Mouse (Mus musculus) CH12.LX (cell line): ENCODE results near the gene Fastkd5. TPM values are rescaled to one million over a fixed set of nuclear protein-coding genes. Genes with fewer than 3 reads are reported as not detected.

Experiments
- DNase-seq: peaks from one replicate; pipeline ENCODE4 v3.0.0-alpha.2; 2013; ENCODE audit errors: extremely low read depth
- H3K27ac ChIP-seq: 2 replicates; pipeline ENCODE4 v1.5.1; 2012; ENCODE audit warnings: low read depth, mild to moderate bottlenecking, control low read depth, moderate library complexity; ENCODE audit not compliant: insufficient read depth
- H3K27me3 ChIP-seq: replicated peaks from 2 replicates; pipeline ENCODE3; 2012; ENCODE audit warnings: inconsistent platforms
- H3K36me3 ChIP-seq, 2 experiments: replicated peaks in 1 of 2; 2 replicates each; pipeline versions ENCODE3 to v1.6.1; 2012; ENCODE audit warnings: inconsistent platforms in 1 of 2, low read length in 1 of 2, mild to moderate bottlenecking in 1 of 2, mixed read lengths in 1 of 2, moderate library complexity in 1 of 2; ENCODE audit not compliant: control insufficient read depth in 1 of 2, insufficient read depth in 1 of 2
- H3K4me1 ChIP-seq, 2 experiments: 2 replicates each; pipeline ENCODE4 v1.6.1; 2012; ENCODE audit warnings: inconsistent platforms in 1 of 2, moderate library complexity in 1 of 2; ENCODE audit not compliant: insufficient read depth in 2 of 2, control insufficient read depth in 1 of 2
- H3K4me2 ChIP-seq: 2 replicates; pipeline ENCODE4 v1.6.1; 2012; ENCODE audit warnings: low read depth, mild to moderate bottlenecking, control low read depth; ENCODE audit not compliant: poor library complexity, insufficient read depth, severe bottlenecking
- H3K4me3 ChIP-seq, 3 experiments: fragments of 150-350 bp in 1 of 3; sonication (generic) in 1 of 3; replicated peaks in 1 of 3; 2 replicates each; pipeline versions ENCODE3 to v1.5.1; 2011 to 2012; ENCODE audit warnings: low read depth in 2 of 3, low read length in 2 of 3, mild to moderate bottlenecking in 2 of 3, moderate library complexity in 2 of 3, control low read depth in 1 of 3, improper control_type of control experiment in 1 of 3, inconsistent platforms in 1 of 3, mixed read lengths in 1 of 3; ENCODE audit not compliant: poor library complexity in 1 of 3
- H3K79me2 ChIP-seq: replicated peaks from 2 replicates; pipeline ENCODE4 v1.6.1; 2012; ENCODE audit warnings: mild to moderate bottlenecking, moderate library complexity; ENCODE audit not compliant: control insufficient read depth, poor library complexity, insufficient read depth, severe bottlenecking; ENCODE audit errors: extremely low read depth
- H3K9ac ChIP-seq: 2 replicates; pipeline ENCODE4 v1.6.1; 2012; ENCODE audit warnings: low read depth, mild to moderate bottlenecking, control low read depth, moderate library complexity; ENCODE audit not compliant: insufficient read depth
- H3K9me3 ChIP-seq: replicated peaks from 2 replicates; pipeline ENCODE3; 2012; ENCODE audit warnings: low read length, inconsistent platforms, mixed read lengths
- BHLHE40 ChIP-seq: IDR thresholded peaks from 2 replicates; pipeline ENCODE4 v1.6.1; 2011; ENCODE audit warnings: mild to moderate bottlenecking, low read depth, low read length, improper control_type of control experiment
- CHD1 ChIP-seq: IDR thresholded peaks from 2 replicates; pipeline ENCODE4 v1.6.1; 2012; ENCODE audit warnings: low read depth, low read length, improper control_type of control experiment, inconsistent platforms
- CTCF ChIP-seq, 2 experiments: IDR thresholded peaks in 1 of 2; conservative IDR thresholded peaks in 1 of 2; 2 replicates each; pipeline ENCODE4 v1.5.1; 2011 to 2012; ENCODE audit warnings: low read depth in 2 of 2, low read length in 2 of 2, improper control_type of control experiment in 1 of 2, inconsistent platforms in 1 of 2, mild to moderate bottlenecking in 1 of 2, moderate library complexity in 1 of 2
- E2F4 ChIP-seq: IDR thresholded peaks from 2 replicates; pipeline ENCODE4 v1.6.1; 2011; ENCODE audit warnings: low read depth, low read length, improper control_type of control experiment; ENCODE audit not compliant: insufficient replicate concordance
- ELF1 ChIP-seq: IDR thresholded peaks from 2 replicates; pipeline ENCODE4 v1.6.1; 2014; ENCODE audit warnings: low read depth, mild to moderate bottlenecking, inconsistent platforms, low read length, improper control_type of control experiment
- ETS1 ChIP-seq: conservative IDR thresholded peaks from 2 replicates; pipeline ENCODE4 v1.6.1; 2012; ENCODE audit warnings: low read depth, mild to moderate bottlenecking, inconsistent platforms, low read length, improper control_type of control experiment, moderate library complexity
- JUN ChIP-seq: IDR thresholded peaks from 2 replicates; pipeline ENCODE4 v1.6.1; 2011; ENCODE audit warnings: low read depth, mild to moderate bottlenecking, low read length, improper control_type of control experiment, moderate library complexity; ENCODE audit not compliant: insufficient read depth
- JUND ChIP-seq: conservative IDR thresholded peaks from 2 replicates; pipeline ENCODE4 v1.6.1; 2011; ENCODE audit warnings: low read depth, low read length, improper control_type of control experiment
- KAT2A ChIP-seq: IDR thresholded peaks from 2 replicates; pipeline ENCODE4 v1.6.1; 2012; ENCODE audit warnings: low read length, improper control_type of control experiment, inconsistent platforms; ENCODE audit not compliant: insufficient replicate concordance
- MAFK ChIP-seq: IDR thresholded peaks from 2 replicates; pipeline ENCODE4 v1.6.1; 2011; ENCODE audit warnings: low read length, improper control_type of control experiment; ENCODE audit not compliant: insufficient replicate concordance
- MAZ ChIP-seq: IDR thresholded peaks from 2 replicates; pipeline ENCODE4 v1.6.1; 2012; ENCODE audit warnings: low read depth, mild to moderate bottlenecking, inconsistent platforms, low read length, improper control_type of control experiment, moderate library complexity
- MEF2A ChIP-seq: IDR thresholded peaks from 2 replicates; pipeline ENCODE4 v1.6.1; 2014; ENCODE audit warnings: low read depth, mild to moderate bottlenecking, inconsistent platforms, low read length, improper control_type of control experiment, borderline replicate concordance
- MYC ChIP-seq: IDR thresholded peaks from 2 replicates; pipeline ENCODE4 v1.6.1; 2011; ENCODE audit warnings: low read depth, mild to moderate bottlenecking, improper control_type of control experiment, low read length
- NELFE ChIP-seq: IDR thresholded peaks from 2 replicates; pipeline ENCODE4 v1.6.1; 2011; ENCODE audit warnings: low read depth, low read length, improper control_type of control experiment
- NRF1 ChIP-seq: IDR thresholded peaks from 2 replicates; pipeline ENCODE4 v1.6.1; 2014; ENCODE audit warnings: low read depth, mild to moderate bottlenecking, inconsistent platforms, low read length, improper control_type of control experiment, moderate library complexity
- PAX5 ChIP-seq: IDR thresholded peaks from 2 replicates; pipeline ENCODE4 v1.6.1; 2012; ENCODE audit warnings: low read length, inconsistent platforms, mixed read lengths
- POLR2A ChIP-seq: IDR thresholded peaks from 2 replicates; pipeline ENCODE4 v1.6.1; 2011; ENCODE audit warnings: low read depth, mild to moderate bottlenecking, improper control_type of control experiment, low read length
- RAD21 ChIP-seq: IDR thresholded peaks from 2 replicates; pipeline ENCODE4 v1.6.1; 2011; ENCODE audit warnings: low read depth, mild to moderate bottlenecking, low read length, improper control_type of control experiment, moderate library complexity
- RCOR1 ChIP-seq: conservative IDR thresholded peaks from 2 replicates; pipeline ENCODE4 v1.6.1; 2012; ENCODE audit warnings: low read depth, mild to moderate bottlenecking, inconsistent platforms, low read length, improper control_type of control experiment
- SIN3A ChIP-seq: IDR thresholded peaks from 2 replicates; pipeline ENCODE4 v1.6.1; 2012; ENCODE audit warnings: low read length, improper control_type of control experiment, inconsistent platforms
- TCF12 ChIP-seq: IDR thresholded peaks from 2 replicates; pipeline ENCODE4 v1.6.1; 2014; ENCODE audit warnings: low read depth, mild to moderate bottlenecking, inconsistent platforms, low read length, improper control_type of control experiment
- dilution Hi-C: fragments of 300-500 bp; cut with MboI; formaldehyde crosslinking; loops from 2 replicates; pipeline ENCODE4 v1.14.3; 2020; ENCODE audit warnings: low sequenced_read_pairs; ENCODE audit not compliant: extremely low pct_unique_long_range_greater_than_20kb, extremely low pct_ligation_motif_present
- in situ Hi-C: fragments of 300-500 bp; cut with MboI; formaldehyde crosslinking; loops from 3 replicates; pipeline ENCODE4 v1.14.3; 2019; ENCODE audit warnings: low sequenced_read_pairs, low pct_ligation_motif_present, low pct_unique_long_range_greater_than_20kb, mixed read lengths
- polyA plus RNA-seq: library from polyadenylated mRNA; unstranded; fragments of >175 nt; gene quantifications from 2 replicates; pipeline ENCODE4 v1.2.1, GENCODE M21; 2012; ENCODE audit warnings: low read depth; ENCODE audit not compliant: insufficient read length
- total RNA-seq, 2 experiments: library from RNA; depleted of rRNA; stranded (reverse); fragments of 300-350 nt in 1 of 2; fragments of >200 nt in 1 of 2; gene quantifications; 2 replicates each; pipeline ENCODE4 v1.2.3; 2012 to 2014

The Fastkd5 gene
- total and polyA plus RNA-seq, 3 experiments, result 6.0 to 14.8 (median 9.1) TPM

DNA sequence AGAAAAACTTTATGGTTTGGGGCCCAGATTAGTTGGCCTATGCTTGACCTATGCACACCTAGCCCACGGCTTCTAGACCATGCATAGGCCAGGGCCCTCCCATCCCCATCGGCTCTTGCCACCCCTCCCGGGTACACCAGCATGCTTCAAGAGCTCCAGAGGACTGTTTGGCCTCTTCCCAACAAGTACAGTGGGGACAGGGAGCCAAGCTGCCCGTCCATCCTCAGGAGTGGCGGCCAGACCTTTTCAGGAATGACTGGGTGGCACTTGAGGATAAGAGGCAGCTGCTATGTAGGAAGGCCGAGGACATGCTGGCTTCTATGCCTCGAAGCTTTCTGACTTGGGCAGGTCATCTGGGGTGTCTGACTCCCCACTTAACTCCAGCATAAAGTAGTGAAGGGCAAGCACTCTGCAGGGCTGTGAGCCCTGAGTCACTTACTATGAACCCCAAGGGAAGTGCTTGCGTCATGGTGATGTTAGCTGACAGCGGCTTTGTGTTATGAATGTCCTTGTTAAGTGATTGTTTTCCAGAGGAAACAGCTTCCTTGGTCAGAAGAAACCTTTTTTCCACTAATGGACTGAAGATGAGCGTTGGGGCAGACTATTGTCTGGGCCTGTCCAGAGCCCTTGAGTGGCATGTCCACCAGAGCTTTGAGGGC is 45.8 kb downstream of the Fastkd5 start:
- no peaks in the 10 kb centered on the region for H3K9me3 ChIP-seq
- TF ChIP-seq POLR2A, result no peak
- TF ChIP-seq TCF12, result no peak
- no peak for TF ChIP-seq E2F4
- TF ChIP-seq MAZ, result no peak
- TF ChIP-seq NELFE, result no peak
- no peak for TF ChIP-seq RAD21
- no peak for TF ChIP-seq PAX5
- no peak for TF ChIP-seq MEF2A
- TF ChIP-seq ETS1, result no peak
- no peak for TF ChIP-seq MYC
- no peak for TF ChIP-seq ELF1
- no peak for TF ChIP-seq MAFK
- TF ChIP-seq RCOR1, result no peak
- peaks cover 20% of the 10 kb centered on the region for H3K27me3 ChIP-seq
- H3K9ac ChIP-seq, result no peak overlapping the region
- in situ Hi-C loops (no loop called here), dilution Hi-C loops (no loop called here)
- no peak for DNase-seq
- no peaks in the 10 kb centered on the region for H3K79me2 ChIP-seq
- H3K36me3 ChIP-seq, result peaks cover 0 to under 1% of the 10 kb centered on the region in 2 experiments
- no peak overlapping the region for H3K4me2 ChIP-seq
- H3K4me1 ChIP-seq, result 0 out of 4 replicates have a peak, but pooled peaks cover 0 to 3% of the 10 kb centered on the region in 2 experiments
- H3K27ac ChIP-seq, result no peak overlapping the region
- no peak overlapping the region for H3K4me3 ChIP-seq

DNA sequence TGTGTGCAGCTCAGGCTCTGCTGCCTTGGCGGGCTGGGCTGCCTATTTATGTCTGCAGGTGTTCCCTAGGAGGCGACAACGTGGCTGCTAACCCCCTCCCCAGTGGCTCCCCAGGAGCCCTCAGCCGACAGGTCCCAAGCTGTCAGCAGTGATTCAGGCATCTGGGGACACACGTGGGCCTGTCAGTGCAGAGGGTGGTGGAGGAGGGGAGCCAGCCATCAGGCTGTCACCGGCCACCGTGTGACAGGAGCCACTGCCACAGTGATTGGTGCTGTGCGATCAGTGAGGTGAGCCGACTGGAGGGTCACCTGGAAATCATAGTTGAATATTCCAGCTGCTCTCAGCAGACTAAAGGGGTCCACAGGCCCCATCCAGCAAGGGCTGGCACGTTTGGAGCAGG is 47.3 kb downstream of the Fastkd5 start, which contains the start of gene Avp:
TSS of gene Avp (minus strand) at position 3 of the 400 bp plus-strand sequence.
- Histone ChIP-seq H3K79me2 (no peaks in the 10 kb centered on the region), H3K36me3 (no peaks in the 10 kb centered on the region), H3K9ac (no peak within 1 kb of the TSS), H3K4me1 (peaks cover 3 to 4% of the 10 kb centered on the region in 2 experiments), H3K27me3 (peaks cover 25% of the 10 kb centered on the region), H3K4me2 (no peak within 1 kb of the TSS), H3K27ac (no peak within 1 kb of the TSS), H3K4me3 (no peak within 1 kb of the TSS), H3K9me3 (no peaks in the 10 kb centered on the region)
- in situ Hi-C loops (no loop called here), dilution Hi-C loops (no loop called here)
- DNase-seq, result no peak
- TF ChIP-seq CTCF (conservative IDR thresholded peaks at IDR 0.05 in 1 of 2, IDR thresholded peaks at IDR 0.05 in 1 of 2; ENCODE audit: low read depth in 2 of 2, low read length in 2 of 2) (no peak), RCOR1 (no peak), MYC (no peak), JUND (no peak), JUN (no peak), BHLHE40 (no peak), CHD1 (no peak), NRF1 (no peak), MAZ (no peak), POLR2A (no peak), MAFK (no peak), TCF12 (no peak), SIN3A (no peak), KAT2A (no peak)
